Mouse (Mus musculus): ENCODE data around the gene Mindy4. TPM values are rescaled to one million over a fixed set of nuclear protein-coding genes. Genes with fewer than 3 reads are reported as not detected.

Gene Mindy4
- polyA plus RNA-seq, 1 experiment: 7.2 TPM

GRCm38 (mm10) chr6:55338934-55339825, 136.0 kb downstream of the Mindy4 start:
- Histone ChIP-seq H3K4me1 (ENCODE audit: control insufficient read depth, insufficient read depth, low read length) (no peaks in the 10 kb centered on the region), H3K27ac (ENCODE audit: insufficient read depth, low read length) (no peak overlapping the region), H3K4me3 (ENCODE audit: insufficient read depth, low read length) (no peak overlapping the region)
- TF ChIP-seq CTCF (IDR thresholded peaks at IDR 0.05; ENCODE audit: extremely low read depth, insufficient read depth, low read length) (no peak), POLR2A (IDR thresholded peaks at IDR 0.05; ENCODE audit: extremely low read depth, insufficient read depth, low read length) (no peak)

- TF ChIP-seq POLR2A (IDR thresholded peaks at IDR 0.05; ENCODE audit: extremely low read depth, insufficient read depth, low read length) (no peak), CTCF (IDR thresholded peaks at IDR 0.05; ENCODE audit: extremely low read depth, insufficient read depth, low read length) (no peak)
- Histone ChIP-seq H3K27ac (ENCODE audit: insufficient read depth, low read length) (no peak overlapping the region), H3K4me1 (ENCODE audit: control insufficient read depth, insufficient read depth, low read length) (no peaks in the 10 kb centered on the region), H3K4me3 (ENCODE audit: insufficient read depth, low read length) (no peak overlapping the region)
These were observed 138.5 kb downstream of the Mindy4 start for GRCm38 (mm10) chr6:55341688-55342087.

GRCm38 (mm10) chr6:55342328-55342727, 139.1 kb downstream of the Mindy4 start:
- no peak for TF ChIP-seq POLR2A (IDR thresholded peaks at IDR 0.05; ENCODE audit: extremely low read depth, insufficient read depth, low read length)
- no peak for TF ChIP-seq CTCF (IDR thresholded peaks at IDR 0.05; ENCODE audit: extremely low read depth, insufficient read depth, low read length)
- no peaks in the 10 kb centered on the region for H3K4me1 ChIP-seq (ENCODE audit: control insufficient read depth, insufficient read depth, low read length)
- no peak overlapping the region for H3K4me3 ChIP-seq (ENCODE audit: insufficient read depth, low read length)
- H3K27ac ChIP-seq (ENCODE audit: insufficient read depth, low read length): no peak overlapping the region

- TF ChIP-seq CTCF (IDR thresholded peaks at IDR 0.05; ENCODE audit: extremely low read depth, insufficient read depth, low read length) (no peak), POLR2A (IDR thresholded peaks at IDR 0.05; ENCODE audit: extremely low read depth, insufficient read depth, low read length) (no peak)
- Histone ChIP-seq H3K27ac (ENCODE audit: insufficient read depth, low read length) (no peak overlapping the region), H3K4me3 (ENCODE audit: insufficient read depth, low read length) (no peak overlapping the region), H3K4me1 (ENCODE audit: control insufficient read depth, insufficient read depth, low read length) (no peaks in the 10 kb centered on the region)
These were observed 140.3 kb downstream of the Mindy4 start for GRCm38 (mm10) chr6:55343446-55343845.

- TF ChIP-seq POLR2A (IDR thresholded peaks at IDR 0.05; ENCODE audit: extremely low read depth, insufficient read depth, low read length): no peak
These were observed 141.3 kb downstream of the Mindy4 start for GRCm38 (mm10) chr6:55344291-55345016.

GRCm38 (mm10) chr6:55345264-55345663, 142.1 kb downstream of the Mindy4 start:
- no peaks in the 10 kb centered on the region for H3K4me1 ChIP-seq (ENCODE audit: control insufficient read depth, insufficient read depth, low read length)
- H3K4me3 ChIP-seq (ENCODE audit: insufficient read depth, low read length): no peak overlapping the region
- no peak overlapping the region for H3K27ac ChIP-seq (ENCODE audit: insufficient read depth, low read length)
- TF ChIP-seq POLR2A (IDR thresholded peaks at IDR 0.05; ENCODE audit: extremely low read depth, insufficient read depth, low read length) (no peak), CTCF (IDR thresholded peaks at IDR 0.05; ENCODE audit: extremely low read depth, insufficient read depth, low read length) (no peak)

More at GRCm38 (mm10) chr6:55344291-55345016, 141.3 kb downstream of the Mindy4 start:
- H3K27ac ChIP-seq (ENCODE audit: insufficient read depth, low read length): no peak overlapping the region
- no peaks in the 10 kb centered on the region for H3K4me1 ChIP-seq (ENCODE audit: control insufficient read depth, insufficient read depth, low read length)
- no peak overlapping the region for H3K4me3 ChIP-seq (ENCODE audit: insufficient read depth, low read length)

- Histone ChIP-seq H3K4me3 (ENCODE audit: insufficient read depth, low read length) (no peak overlapping the region), H3K4me1 (ENCODE audit: control insufficient read depth, insufficient read depth, low read length) (no peaks in the 10 kb centered on the region), H3K27ac (ENCODE audit: insufficient read depth, low read length) (no peak overlapping the region)
- no peak for TF ChIP-seq CTCF (IDR thresholded peaks at IDR 0.05; ENCODE audit: extremely low read depth, insufficient read depth, low read length)
- TF ChIP-seq POLR2A (IDR thresholded peaks at IDR 0.05; ENCODE audit: extremely low read depth, insufficient read depth, low read length): no peak
These were observed 143.3 kb downstream of the Mindy4 start for GRCm38 (mm10) chr6:55346491-55346890.

GRCm38 (mm10) chr6:55347711-55348571, 144.8 kb downstream of the Mindy4 start:
- Histone ChIP-seq H3K27ac (ENCODE audit: insufficient read depth, low read length) (no peak overlapping the region), H3K4me1 (ENCODE audit: control insufficient read depth, insufficient read depth, low read length) (no peaks in the 10 kb centered on the region), H3K4me3 (ENCODE audit: insufficient read depth, low read length) (no peak overlapping the region)
- no peak for TF ChIP-seq POLR2A (IDR thresholded peaks at IDR 0.05; ENCODE audit: extremely low read depth, insufficient read depth, low read length)
- no peak for TF ChIP-seq CTCF (IDR thresholded peaks at IDR 0.05; ENCODE audit: extremely low read depth, insufficient read depth, low read length)

GRCm38 (mm10) chr6:55349231-55349630, 146.0 kb downstream of the Mindy4 start:
- no peak for TF ChIP-seq CTCF (IDR thresholded peaks at IDR 0.05; ENCODE audit: extremely low read depth, insufficient read depth, low read length)
- TF ChIP-seq POLR2A (IDR thresholded peaks at IDR 0.05; ENCODE audit: extremely low read depth, insufficient read depth, low read length): no peak
- Histone ChIP-seq H3K4me1 (ENCODE audit: control insufficient read depth, insufficient read depth, low read length) (no peaks in the 10 kb centered on the region), H3K27ac (ENCODE audit: insufficient read depth, low read length) (no peak overlapping the region), H3K4me3 (ENCODE audit: insufficient read depth, low read length) (no peak overlapping the region)
